9 mouse cellular contexts compared by ENCODE assay signal in genomic region chr2:6545127-6545931, GRCm38 (mm10).
DNase-seq lines count a peak whose midpoint lies in the region; ATAC-seq and TF ChIP-seq lines count a peak whose summit lies in the region.
"Had no signal": no experiment of that assay in that cellular context is flagged by ENCODE, and none has a peak within 500 bp of the region (broad histone marks: within the 10 kb centered on the region; RNA-seq: fewer than 3 reads in every experiment).

No protein-coding gene starts in this region.

- peaks cover 31% of the 10 kb centered on the region for H3K36me3 ChIP-seq in forebrain, embryonic 16.5 days (ENCODE audit: control insufficient read depth, insufficient read depth)
- peaks cover 45% of the 10 kb centered on the region for H3K36me3 ChIP-seq in forebrain, embryonic 13.5 days (ENCODE audit: poor library complexity, severe bottlenecking)
- 0 out of 2 replicates have a peak, but pooled peaks cover 9% of the 10 kb centered on the region for H3K36me3 ChIP-seq in lung, embryonic 14.5 days (ENCODE audit: insufficient read depth)

- no peak overlapping the region for H3K9ac ChIP-seq in forebrain, embryonic 16.5 days (replicated peaks; ENCODE audit: low read depth, low read length)
- no peak overlapping the region for H3K9ac ChIP-seq in forebrain, embryonic 13.5 days
- H3K9ac ChIP-seq in lung, embryonic 14.5 days, result no peak overlapping the region
- H3K9ac ChIP-seq: heart, embryonic 13.5 days had no signal

- peak; percentile 71 for DNase-seq in lung, embryonic 14.5 days
- no peak for DNase-seq in lung, postnatal 4 days
- DNase-seq in brain, adult 2 months (ENCODE audit: low read depth, low spot score), result peak; percentile 64
- peak; percentile 50 for DNase-seq in lung, postnatal 14 days
- DNase-seq in urinary bladder, adult 18-20 months (ENCODE audit: low spot score in 2 of 2), result no peak

- H3K4me2 ChIP-seq in forebrain, embryonic 16.5 days (ENCODE audit: low read length), result no peak overlapping the region
- H3K4me2 ChIP-seq in forebrain, embryonic 13.5 days, result no peak overlapping the region
- no peak overlapping the region for H3K4me2 ChIP-seq in lung, embryonic 14.5 days
- H3K4me2 ChIP-seq: heart, embryonic 13.5 days had no signal

- H3K4me1 ChIP-seq in forebrain, embryonic 16.5 days (replicated peaks; ENCODE audit: control insufficient read depth, insufficient read depth, low read length), result peaks cover 26% of the 10 kb centered on the region
- peaks cover 33% of the 10 kb centered on the region for H3K4me1 ChIP-seq in forebrain, embryonic 13.5 days
- H3K4me1 ChIP-seq in lung, embryonic 14.5 days (ENCODE audit: insufficient read depth), result no peaks in the 10 kb centered on the region

- ATAC-seq in forebrain, embryonic 16.5 days, result no peak
- no peak for ATAC-seq in forebrain, embryonic 13.5 days
- ATAC-seq in lung, embryonic 14.5 days (ENCODE audit: insufficient read depth), result no peak
- no peak for ATAC-seq in activated CD4-positive, CD25-positive, alpha-beta regulatory T cell, adult 4 months

- no peaks in the 10 kb centered on the region for H3K9me3 ChIP-seq in forebrain, embryonic 16.5 days (ENCODE audit: control insufficient read depth, low read length)
- H3K9me3 ChIP-seq in forebrain, embryonic 13.5 days (replicated peaks), result no peaks in the 10 kb centered on the region
- no peaks in the 10 kb centered on the region for H3K9me3 ChIP-seq in lung, embryonic 14.5 days (ENCODE audit: low read depth, low read length)
- H3K9me3 ChIP-seq: heart, embryonic 13.5 days had no signal

- no peaks in the 10 kb centered on the region for H3K27me3 ChIP-seq in forebrain, embryonic 16.5 days (replicated peaks; ENCODE audit: control insufficient read depth, insufficient read depth, low read length)
- no peaks in the 10 kb centered on the region for H3K27me3 ChIP-seq in forebrain, embryonic 13.5 days
- H3K27me3 ChIP-seq in lung, embryonic 14.5 days (ENCODE audit: insufficient read depth, low read length), result no peaks in the 10 kb centered on the region
- H3K27me3 ChIP-seq: heart, embryonic 13.5 days had no signal

- peak overlapping the region; percentile 47; the same call in 1 of the 2 replicates for H3K27ac ChIP-seq in forebrain, embryonic 16.5 days (ENCODE audit: low read length)
- H3K27ac ChIP-seq in forebrain, embryonic 13.5 days, result no peak overlapping the region
- no peak overlapping the region for H3K27ac ChIP-seq in lung, embryonic 14.5 days (ENCODE audit: low read depth)
- H3K27ac ChIP-seq: heart, embryonic 13.5 days had no signal

- no peak for TF ChIP-seq CTCF in lung, embryonic 14.5 days (IDR thresholded peaks at IDR 0.05; ENCODE audit: low read depth)

- 56% methylated on average over 10 of the region's 10 CpGs for WGBS in forebrain, embryonic 16.5 days
- 63% methylated on average over 10 of the region's 10 CpGs for WGBS in forebrain, embryonic 13.5 days
- WGBS in lung, embryonic 14.5 days, result 74% methylated on average over 10 of the region's 10 CpGs

- H3K4me3 ChIP-seq in forebrain, embryonic 16.5 days (replicated peaks; ENCODE audit: low read length), result no peak overlapping the region
- no peak overlapping the region for H3K4me3 ChIP-seq in forebrain, embryonic 13.5 days
- H3K4me3 ChIP-seq in lung, embryonic 14.5 days (ENCODE audit: low read depth, low read length), result no peak overlapping the region
- H3K4me3 ChIP-seq: heart, embryonic 13.5 days had no signal

Comparison
In these comparisons a context has a peak if more than half of its experiments do, and no peak if none do; other contexts are left out.
1. DNase-seq: peak in lung, embryonic 14.5 days (single experiment), brain, adult 2 months (single experiment) and lung, postnatal 14 days (single experiment); none in lung, postnatal 4 days (0 of 2) and urinary bladder, adult 18-20 months (0 of 2).